Mouse (Mus musculus): ENCODE results near the gene Jaml.

DNA sequence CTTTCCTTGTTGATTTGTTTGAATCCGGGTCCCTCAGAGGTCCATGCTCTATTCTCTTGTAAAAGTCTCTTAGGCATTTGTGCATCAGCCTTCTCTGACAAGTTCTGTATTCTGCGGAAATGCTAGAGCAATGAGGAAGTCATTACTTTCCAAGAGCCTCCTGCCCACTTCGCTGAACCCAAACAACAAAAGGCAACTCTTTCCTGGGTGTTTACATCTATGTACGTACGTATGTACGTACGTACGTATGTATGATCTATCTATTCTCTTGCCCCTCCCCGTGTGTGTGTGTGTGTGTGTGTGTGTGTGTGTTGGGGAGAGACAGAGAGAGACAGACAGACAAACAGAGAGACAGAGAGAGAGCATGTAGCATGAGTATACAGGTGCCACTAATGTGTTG, 37.8 kb downstream of the Jaml start:
- no peak for TF ChIP-seq CTCF (IDR thresholded peaks at IDR 0.05; ENCODE audit: low read depth)
- no peak for TF ChIP-seq EP300 (IDR thresholded peaks at IDR 0.05; ENCODE audit: low read depth)

Measured in liver, postnatal 0 days (tissue).